Mouse (Mus musculus) forebrain, postnatal 0 days (tissue): ENCODE measurements around the gene Oas2. TPM values are rescaled to one million over a fixed set of nuclear protein-coding genes. Genes with fewer than 3 reads are reported as not detected.
"Not testable (repeated sequence)": the region's sequence is repeated elsewhere in the genome, so short reads cannot be mapped to it uniquely, and the experiment has no call there.

ENCODE experiments used
- ATAC-seq: fragments of 200-750 bp; cut with Nextera tagmentation; 2 replicates; pipeline ENCODE4 v1.8.0; 2017; ENCODE audit warnings: mild to moderate bottlenecking, moderate library complexity
- DNase-seq: peaks from one replicate; pipeline ENCODE4 v3.0.0-alpha.2; 2015
- H3K27ac ChIP-seq: fragments of 300-500 bp; sonication (generic); 2 replicates; pipeline ENCODE4 v1.5.1; 2014; ENCODE audit warnings: low read depth, mild to moderate bottlenecking, antibody characterized with exemption, low read length, moderate library complexity, mixed read lengths
- H3K27me3 ChIP-seq: fragments of 300-500 bp; sonication (generic); 2 replicates; pipeline ENCODE4 v1.6.1; 2014; ENCODE audit warnings: mild to moderate bottlenecking, low read length, mixed read lengths; ENCODE audit not compliant: insufficient read depth
- H3K36me3 ChIP-seq: fragments of 300-500 bp; sonication (generic); 2 replicates; pipeline ENCODE4 v1.6.1; 2014; ENCODE audit warnings: mild to moderate bottlenecking, moderate library complexity; ENCODE audit not compliant: insufficient read depth
- H3K4me1 ChIP-seq: fragments of 300-500 bp; sonication (generic); 2 replicates; pipeline ENCODE4 v1.6.1; 2014; ENCODE audit warnings: antibody characterized with exemption; ENCODE audit not compliant: insufficient read depth
- H3K4me2 ChIP-seq: fragments of 300-500 bp; sonication (generic); 2 replicates; pipeline ENCODE4 v1.6.1; 2014; ENCODE audit warnings: low read depth, mild to moderate bottlenecking, moderate library complexity
- H3K4me3 ChIP-seq: fragments of 300-500 bp; sonication (generic); 2 replicates; pipeline ENCODE4 v1.5.1; 2014; ENCODE audit warnings: low read depth, low read length, mixed read lengths
- H3K9ac ChIP-seq: fragments of 300-500 bp; sonication (generic); 2 replicates; pipeline ENCODE4 v1.6.1; 2014; ENCODE audit warnings: mild to moderate bottlenecking
- H3K9me3 ChIP-seq: fragments of 300-500 bp; sonication (generic); 2 replicates; pipeline ENCODE4 v1.6.1; 2016; ENCODE audit warnings: low read length
- CTCF ChIP-seq: sonication (generic); IDR thresholded peaks from 2 replicates; pipeline ENCODE4 v1.5.1; 2016; ENCODE audit warnings: antibody characterized with exemption, control low read depth, low read depth
- WGBS: fragments of 180-500 bp; shearing (Covaris S2); extraction: QIAGEN DNeasy Blood & Tissue Kit; methylation state at CpG from one replicate; pipeline ENCODE4 v1.1.7; 2014; 5-methylcytosine and 5-hydroxymethylcytosine counted together
- polyA plus RNA-seq: library from polyadenylated mRNA; unstranded; fragments of >200 nt; fragmentation: Nextera tagmentation; extraction: Ambion mirVana; gene quantifications from 2 replicates; pipeline ENCODE4 v1.2.1, GENCODE M21; 2015
- total RNA-seq: library from RNA; depleted of rRNA; stranded (reverse); fragments of >200 nt; gene quantifications from 2 replicates; pipeline ENCODE4 v1.2.3, GENCODE M21; 2014; rRNA removed

Gene Oas2
- total RNA-seq = 0.38 and 0.71 TPM in 2 replicates
- 0.19 and 0.30 TPM in 2 replicates for polyA plus RNA-seq

- H3K27ac ChIP-seq = no peak within 1 kb of the TSS
- TF ChIP-seq CTCF = no peak
- WGBS = 73% methylated on average over 5 of the region's 5 CpGs
- no peaks in the 10 kb centered on the region for H3K36me3 ChIP-seq
- H3K4me2 ChIP-seq = no peak within 1 kb of the TSS
- no peaks in the 10 kb centered on the region for H3K4me1 ChIP-seq
- no peak for ATAC-seq
- no peak within 1 kb of the TSS for H3K9ac ChIP-seq
- H3K4me3 ChIP-seq = no peak within 1 kb of the TSS
- no peaks in the 10 kb centered on the region for H3K27me3 ChIP-seq
- DNase-seq = no peak
- H3K9me3 ChIP-seq = no peaks in the 10 kb centered on the region
Measured at GRCm38 (mm10) chr5:120749688-120750087, at the start of gene Oas2. Gene Oas2 (minus strand): TSS chr5:120749853.

GRCm38 (mm10) chr5:120798943-120799342 is 49.3 kb upstream of the Oas2 start:
- not testable (repeated sequence) for H3K36me3 ChIP-seq, H3K9me3 ChIP-seq, H3K27me3 ChIP-seq, H3K27ac ChIP-seq, H3K9ac ChIP-seq, DNase-seq, H3K4me1 ChIP-seq, H3K4me2 ChIP-seq, ATAC-seq, H3K4me3 ChIP-seq
- 41% methylated on average over 1 of the region's 2 CpGs for WGBS

DNA sequence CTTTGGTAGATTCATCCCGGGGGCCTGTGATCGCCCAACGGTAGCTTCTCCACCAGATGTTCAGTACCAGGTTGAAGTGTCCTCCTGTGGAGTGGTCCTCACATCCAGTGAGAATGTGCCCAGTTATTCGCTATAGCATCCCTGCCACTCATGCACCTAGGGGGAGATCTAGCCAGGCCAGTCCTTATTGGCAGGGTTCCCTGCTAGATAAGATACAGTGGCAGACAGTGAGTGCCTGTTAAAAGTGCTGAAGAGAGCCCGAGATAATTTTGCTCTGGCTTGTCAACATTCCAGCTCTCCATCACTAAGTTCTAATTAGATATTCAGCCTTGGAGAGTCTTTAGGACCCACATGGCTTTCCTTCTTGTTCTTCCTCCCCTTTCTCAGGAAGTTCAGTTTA is 48.5 kb upstream of the Oas2 start:
- not testable (repeated sequence) for ATAC-seq, H3K27me3 ChIP-seq, DNase-seq, H3K36me3 ChIP-seq, H3K4me1 ChIP-seq, H3K9me3 ChIP-seq, H3K4me2 ChIP-seq, H3K9ac ChIP-seq, H3K4me3 ChIP-seq, H3K27ac ChIP-seq
- WGBS = 72% methylated on average over 5 of the region's 5 CpGs

- H3K4me2 ChIP-seq, DNase-seq, ATAC-seq, H3K27ac ChIP-seq, H3K9me3 ChIP-seq, H3K4me1 ChIP-seq, H3K36me3 ChIP-seq, H3K4me3 ChIP-seq, H3K9ac ChIP-seq, H3K27me3 ChIP-seq: not testable (repeated sequence)
- 58% methylated on average over 9 of the region's 9 CpGs for WGBS
Measured at GRCm38 (mm10) chr5:120795480-120796034, 45.9 kb upstream of the Oas2 start, which contains the start of gene Oas1e. Gene Oas1e (minus strand): TSS chr5:120795530.

GRCm38 (mm10) chr5:120793043-120793442 is 43.4 kb upstream of the Oas2 start:
- no peaks in the 10 kb centered on the region for H3K9me3 ChIP-seq
- no peaks in the 10 kb centered on the region for H3K36me3 ChIP-seq
- no peak overlapping the region for H3K9ac ChIP-seq
- WGBS = 44% methylated on average over 2 of the region's 2 CpGs
- ATAC-seq (no peak), DNase-seq (peak; percentile 66)
- TF ChIP-seq CTCF = peak; percentile 76
- no peak overlapping the region for H3K4me3 ChIP-seq
- H3K27me3 ChIP-seq = no peaks in the 10 kb centered on the region
- no peak overlapping the region for H3K27ac ChIP-seq
- H3K4me2 ChIP-seq = no peak overlapping the region
- no peaks in the 10 kb centered on the region for H3K4me1 ChIP-seq

GRCm38 (mm10) chr5:120787042-120787441 is 37.4 kb upstream of the Oas2 start:
- 58% methylated on average over 3 of the region's 3 CpGs for WGBS
- H3K36me3 ChIP-seq = no peaks in the 10 kb centered on the region
- no peaks in the 10 kb centered on the region for H3K4me1 ChIP-seq
- no peak overlapping the region for H3K4me3 ChIP-seq
- H3K4me2 ChIP-seq = no peak overlapping the region
- DNase-seq (no peak), ATAC-seq (no peak)
- no peak overlapping the region for H3K9ac ChIP-seq
- H3K9me3 ChIP-seq = no peaks in the 10 kb centered on the region
- no peak overlapping the region for H3K27ac ChIP-seq
- TF ChIP-seq CTCF = no peak
- H3K27me3 ChIP-seq = no peaks in the 10 kb centered on the region

- no peak overlapping the region for H3K27ac ChIP-seq
- no peak overlapping the region for H3K4me2 ChIP-seq
- H3K9ac ChIP-seq = no peak overlapping the region
- no peaks in the 10 kb centered on the region for H3K4me1 ChIP-seq
- H3K9me3 ChIP-seq = no peaks in the 10 kb centered on the region
- ATAC-seq (no peak), DNase-seq (no peak)
- WGBS = 60% methylated on average over 2 of the region's 2 CpGs
- TF ChIP-seq CTCF = no peak
- H3K4me3 ChIP-seq = no peak overlapping the region
- H3K36me3 ChIP-seq = no peaks in the 10 kb centered on the region
- no peaks in the 10 kb centered on the region for H3K27me3 ChIP-seq
Measured at GRCm38 (mm10) chr5:120782446-120782845, 32.8 kb upstream of the Oas2 start.
